25 mouse cellular contexts compared by ENCODE assay signal in genomic region chr6:129266438-129267022, GRCm38 (mm10). TPM values are rescaled to one million over a fixed set of nuclear protein-coding genes. Genes with fewer than 3 reads are reported as not detected.
A peak's percentile ranks its signal among the peaks of the same experiment; 100 is the strongest.
DNase-seq lines count a peak whose midpoint lies in the region; ATAC-seq and TF ChIP-seq lines count a peak whose summit lies in the region.
"Had no signal": no experiment of that assay in that cellular context is flagged by ENCODE, and none has a peak within 500 bp of the region (broad histone marks: within the 10 kb centered on the region; RNA-seq: fewer than 3 reads in every experiment).

No protein-coding gene starts in this region.

- H3K36me3 ChIP-seq in CH12.LX (replicated peaks in 1 of 2; ENCODE audit: control insufficient read depth in 1 of 2, insufficient read depth in 1 of 2, low read length in 1 of 2) = peaks cover 37 to 47% of the 10 kb centered on the region in 2 experiments
- peaks cover 17% of the 10 kb centered on the region; the same call in 1 of the 2 replicates for H3K36me3 ChIP-seq in splenic B cell, adult 2 months (ENCODE audit: control insufficient read depth, insufficient read depth, low read length, poor library complexity, severe bottlenecking)
- no peaks in the 10 kb centered on the region for H3K36me3 ChIP-seq in midbrain, postnatal 0 days (ENCODE audit: insufficient read depth, low read length)
- H3K36me3 ChIP-seq: G1E had no signal

- in situ Hi-C loops in CH12.LX (cut with MboI; ENCODE audit: low pct_ligation_motif_present, low pct_unique_long_range_greater_than_20kb, low sequenced_read_pairs) = loop anchor here (5.0 to 25.0 kb wide), 2 partner anchors 51 to 271 kb away; partner anchors contain the start of gene Gabarapl1

- no peak; the same call in 1 of the 2 replicates for TF ChIP-seq RAD21 in CH12.LX (IDR thresholded peaks at IDR 0.05; ENCODE audit: low read depth, low read length)

- H3K27me3 ChIP-seq in CH12.LX (replicated peaks) = no peaks in the 10 kb centered on the region
- H3K27me3 ChIP-seq in splenic B cell, adult 2 months (ENCODE audit: control insufficient read depth, insufficient read depth, low read length, poor library complexity, severe bottlenecking) = no peaks in the 10 kb centered on the region
- H3K27me3 ChIP-seq in midbrain, postnatal 0 days (ENCODE audit: insufficient read depth, low read length) = no peaks in the 10 kb centered on the region

- no peak overlapping the region for H3K9ac ChIP-seq in CH12.LX (ENCODE audit: insufficient read depth, low read depth)
- H3K9ac ChIP-seq in midbrain, postnatal 0 days (replicated peaks; ENCODE audit: low read length, poor library complexity, severe bottlenecking) = no peak overlapping the region

- H3K4me3 ChIP-seq in CH12.LX (replicated peaks in 1 of 3; ENCODE audit: low read depth in 2 of 3, low read length in 2 of 3, poor library complexity in 1 of 3) = no peak overlapping the region
- no peak overlapping the region for H3K4me3 ChIP-seq in midbrain, postnatal 0 days (ENCODE audit: low read depth, low read length)

- peak; percentile 44 for TF ChIP-seq POLR2A in CH12.LX (IDR thresholded peaks at IDR 0.05; ENCODE audit: low read depth, low read length)

- H3K79me2 ChIP-seq in CH12.LX (replicated peaks; ENCODE audit: control insufficient read depth, extremely low read depth, insufficient read depth, poor library complexity, severe bottlenecking) = peaks cover 34% of the 10 kb centered on the region

- peaks cover 20 to 64% of the 10 kb centered on the region in 2 experiments for H3K4me1 ChIP-seq in CH12.LX (ENCODE audit: control insufficient read depth in 1 of 2, insufficient read depth in 2 of 2)
- H3K4me1 ChIP-seq in midbrain, postnatal 0 days (ENCODE audit: insufficient read depth, low read length) = no peaks in the 10 kb centered on the region

- dilution Hi-C loops in CH12.LX (cut with MboI; ENCODE audit: extremely low pct_ligation_motif_present, extremely low pct_unique_long_range_greater_than_20kb, low sequenced_read_pairs) = no loop called here

- no peak for ATAC-seq in CD4-positive, CD25-positive, alpha-beta regulatory T cell, adult 4 months
- ATAC-seq in midbrain, postnatal 0 days (ENCODE audit: low FRiP score) = no peak
- no peak for ATAC-seq in cerebellum, adult (ENCODE audit: insufficient number of reproducible peaks, low FRiP score, low TSS enrichment)
- ATAC-seq: Patski had no signal

- no peaks in the 10 kb centered on the region for H3K9me3 ChIP-seq in CH12.LX (replicated peaks; ENCODE audit: low read length)
- H3K9me3 ChIP-seq in midbrain, postnatal 0 days (ENCODE audit: low read length) = no peaks in the 10 kb centered on the region

- TF ChIP-seq CTCF in CH12.LX (conservative IDR thresholded peaks at IDR 0.05 in 1 of 2, IDR thresholded peaks at IDR 0.05 in 1 of 2; ENCODE audit: low read depth in 2 of 2, low read length in 2 of 2) = no peak
- no peak for TF ChIP-seq CTCF in midbrain, postnatal 0 days (IDR thresholded peaks at IDR 0.05)

- TF ChIP-seq EP300 in CH12.LX (IDR thresholded peaks at IDR 0.05; ENCODE audit: low read length) = no peak

- peak overlapping the region; percentile 41; the same call in 1 of the 2 replicates for H3K27ac ChIP-seq in CH12.LX (ENCODE audit: insufficient read depth, low read depth)
- H3K27ac ChIP-seq in midbrain, postnatal 0 days (ENCODE audit: low read depth, low read length) = no peak overlapping the region

- peak; percentile 21 for DNase-seq in CD4-positive, CD25-positive, alpha-beta regulatory T cell, adult 2 months (ENCODE audit: low read depth, low spot score)
- DNase-seq in CH12.LX (ENCODE audit: extremely low read depth) = no peak
- peak; percentile 57 for DNase-seq in induced T-regulatory cell, adult 2 months (ENCODE audit: low read depth)
- DNase-seq in splenic B cell, adult 2 months (ENCODE audit: low read depth, low spot score) = peak; percentile 38
- no peak for DNase-seq in ovary, postnatal 36 days (ENCODE audit: low spot score)
- DNase-seq in midbrain, postnatal 0 days (ENCODE audit: low spot score) = no peak
- DNase-seq: adrenal gland, adult 2 months; adrenal gland, adult 8-10 months; adrenal gland, postnatal 10 days; adrenal gland, postnatal 14 days; adrenal gland, postnatal 25 days; adrenal gland, postnatal 36 days; cerebellum, adult 11 months; cerebellum, adult 11-12 months; cerebellum, adult 18-20 months; cerebellum, adult 2 months; cerebellum, adult 8-10 months; cerebellum, adult 9-10 months had no signal

- 86% methylated on average over 1 of the region's 1 CpGs for WGBS in midbrain, postnatal 0 days

- no peak overlapping the region for H3K4me2 ChIP-seq in CH12.LX (ENCODE audit: insufficient read depth, low read depth, poor library complexity, severe bottlenecking)
- H3K4me2 ChIP-seq in midbrain, postnatal 0 days (ENCODE audit: low read depth, low read length, poor library complexity, severe bottlenecking) = no peak overlapping the region

TF ChIP-seq in CH12.LX, 34 proteins besides CTCF, POLR2A, EP300 and RAD21:
- TF ChIP-seq NRF1 (IDR thresholded peaks at IDR 0.05; ENCODE audit: low read depth, low read length) (no peak), ETS1 (conservative IDR thresholded peaks at IDR 0.05; ENCODE audit: low read depth, low read length) (peak; percentile 3; the same call in 1 of the 2 replicates), ZNF384 (IDR thresholded peaks at IDR 0.05; ENCODE audit: low read depth, low read length) (no peak), BHLHE40 (IDR thresholded peaks at IDR 0.05; ENCODE audit: low read depth, low read length) (no peak), POLR2AphosphoS2 (IDR thresholded peaks at IDR 0.05; ENCODE audit: low read depth, low read length) (peak; percentile 97), GABPA (IDR thresholded peaks at IDR 0.05; ENCODE audit: insufficient replicate concordance, low read depth, low read length) (no peak), MAFK (IDR thresholded peaks at IDR 0.05; ENCODE audit: insufficient replicate concordance, low read length) (no peak), ZKSCAN1 (IDR thresholded peaks at IDR 0.05; ENCODE audit: borderline replicate concordance, low read depth, low read length) (no peak), SMC3 (IDR thresholded peaks at IDR 0.05; ENCODE audit: low read depth, low read length) (no peak), NELFE (IDR thresholded peaks at IDR 0.05; ENCODE audit: low read depth, low read length) (no peak; the same call in 1 of the 2 replicates), MAZ (IDR thresholded peaks at IDR 0.05; ENCODE audit: low read depth, low read length) (no peak), PAX5 (IDR thresholded peaks at IDR 0.05; ENCODE audit: low read length) (no peak), HCFC1 (IDR thresholded peaks at IDR 0.05; ENCODE audit: low read depth, low read length) (no peak; the same call in 1 of the 2 replicates), USF2 (conservative IDR thresholded peaks at IDR 0.05; ENCODE audit: low read depth, low read length) (0 out of 2 replicates have a peak, but pooled peaks have one; percentile 36), JUND (conservative IDR thresholded peaks at IDR 0.05; ENCODE audit: low read depth, low read length) (no peak), SIN3A (IDR thresholded peaks at IDR 0.05; ENCODE audit: low read length) (no peak; the same call in 1 of the 2 replicates), TCF12 (IDR thresholded peaks at IDR 0.05; ENCODE audit: low read depth, low read length) (no peak), MEF2A (IDR thresholded peaks at IDR 0.05; ENCODE audit: borderline replicate concordance, low read depth, low read length) (no peak), MYC (IDR thresholded peaks at IDR 0.05; ENCODE audit: low read depth, low read length) (no peak), MXI1 (IDR thresholded peaks at IDR 0.05; ENCODE audit: low read depth, low read length) (no peak), TBP (conservative IDR thresholded peaks at IDR 0.05; ENCODE audit: low read depth, low read length) (0 out of 2 replicates have a peak, but pooled peaks have one; percentile 30), ZMIZ1 (IDR thresholded peaks at IDR 0.05; ENCODE audit: low read depth, low read length) (peak; percentile 78; the same call in 1 of the 2 replicates), RCOR1 (conservative IDR thresholded peaks at IDR 0.05; ENCODE audit: low read depth, low read length) (0 out of 2 replicates have a peak, but pooled peaks have one; percentile 38), CHD2 (IDR thresholded peaks at IDR 0.05; ENCODE audit: low read length) (peak; percentile 87), E2F4 (IDR thresholded peaks at IDR 0.05; ENCODE audit: insufficient replicate concordance, low read depth, low read length) (no peak), UBTF (IDR thresholded peaks at IDR 0.05; ENCODE audit: low read depth, low read length) (no peak), ELF1 (IDR thresholded peaks at IDR 0.05; ENCODE audit: low read depth, low read length) (no peak)

RNA-seq across cellular contexts. Expression of gene Cd69, which starts 8.7 kb away (rescaled TPM):
- polyA plus RNA-seq in CD4-positive, CD25-positive, alpha-beta regulatory T cell, adult 4 months (2017; shearing (Covaris generic)) = 100 to 1,000 TPM; 220 to 231 TPM
- 112 and 132 TPM in 2 replicates for total RNA-seq in CH12.LX (2012; rRNA removed)
- total RNA-seq in CH12.LX (2014; rRNA removed) = 229 and 269 TPM in 2 replicates
- 71.2 and 71.3 TPM in 2 replicates for polyA plus RNA-seq in CH12.LX (2012; ENCODE audit: insufficient read length, low read depth)
- not detected in 2 replicates for total RNA-seq in midbrain, postnatal 0 days (2014; rRNA removed)
- polyA plus RNA-seq in midbrain, postnatal 0 days (2015; fragmentation: Nextera tagmentation; extraction: Ambion mirVana) = not detected in 2 replicates
- total RNA-seq: G1E, MEL had no signal
- polyA plus RNA-seq: adrenal gland, adult 2 months; brain, embryonic 14.5 days; C2C12; G1E; Patski had no signal

Comparison
In these comparisons a context has a peak if more than half of its experiments do, and no peak if none do; other contexts are left out.
1. DNase-seq: peak in CD4-positive, CD25-positive, alpha-beta regulatory T cell, adult 2 months (single experiment), induced T-regulatory cell, adult 2 months (single experiment) and splenic B cell, adult 2 months (single experiment); none in CH12.LX (single experiment), ovary, postnatal 36 days (single experiment) and midbrain, postnatal 0 days (single experiment).
2. RNA of gene Cd69, which starts 8.7 kb away (polyA plus RNA-seq): 220 to 231 TPM in CD4-positive, CD25-positive, alpha-beta regulatory T cell, adult 4 months and 71.2 to 71.3 TPM in CH12.LX; not detected in midbrain, postnatal 0 days; every median in the first group is over 10 times any median in the second.